Mouse (Mus musculus) cortical plate, adult 2 months (tissue): ENCODE measurements at regions not wholly inside any gene's neighbourhood (a gene's known extent, or its start where the extent isn't known, plus 50 kb on each side); places are given as distances from the start of the nearest gene placed in this dataset.

Experiments used
- CTCF ChIP-seq: fragments of 200-500 bp; IDR thresholded peaks from 2 replicates; pipeline ENCODE4 v1.5.1; 2011; ENCODE audit warnings: mild to moderate bottlenecking, control low read depth, low read length; ENCODE audit not compliant: insufficient read depth; ENCODE audit errors: extremely low read depth
- POLR2A ChIP-seq: fragments of 200-500 bp; IDR thresholded peaks from 2 replicates; pipeline ENCODE4 v1.6.1; 2011; ENCODE audit warnings: mild to moderate bottlenecking, low read length, control low read depth; ENCODE audit not compliant: insufficient read depth; ENCODE audit errors: extremely low read depth

DNA sequence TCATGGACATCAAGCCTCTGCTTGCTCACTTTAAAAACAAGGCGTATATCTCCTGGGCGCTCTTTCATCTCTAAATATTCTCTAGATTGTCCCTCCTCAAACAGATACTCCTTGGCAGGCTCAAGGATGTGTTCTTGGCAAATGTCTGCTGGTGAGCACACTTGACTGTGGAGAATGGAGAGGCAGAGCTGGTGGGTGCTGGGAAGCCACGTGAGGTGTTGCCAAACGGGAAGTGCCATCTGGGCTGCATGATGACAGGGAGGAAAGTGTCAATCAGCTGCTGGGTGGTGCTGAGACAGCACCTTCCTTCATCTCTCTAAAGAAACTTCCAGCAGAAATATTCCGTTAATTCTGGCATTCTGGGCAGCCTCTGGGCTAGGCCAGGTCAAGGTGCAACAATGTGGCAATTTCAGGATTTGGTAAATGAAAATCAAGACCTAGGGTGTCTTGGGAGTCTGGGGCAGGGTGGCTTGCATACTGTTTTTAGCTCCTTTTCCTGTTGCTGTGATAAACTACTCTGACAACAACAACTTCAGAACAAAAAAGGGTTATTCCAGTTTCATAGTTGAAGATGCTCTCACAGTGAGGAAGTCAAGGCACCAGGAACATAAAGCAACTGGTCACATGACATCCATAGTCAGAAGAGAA, 208.6 kb downstream of the Rplp1 start:
- TF ChIP-seq POLR2A (no peak), CTCF (no peak)
